Mouse (Mus musculus) limb, embryonic 15.5 days (tissue): ENCODE results near the gene Ascc2. TPM values are rescaled to one million over a fixed set of nuclear protein-coding genes. Genes with fewer than 3 reads are reported as not detected.

Experiments used
- ATAC-seq: fragments of 200-750 bp; cut with Nextera tagmentation; 2 replicates; pipeline ENCODE4 v1.8.0; 2017; ENCODE audit warnings: low read depth, moderate TSS enrichment; ENCODE audit not compliant: insufficient number of reproducible peaks, low FRiP score, low TSS enrichment
- H3K27ac ChIP-seq: fragments of 300-500 bp; sonication (generic); 2 replicates; pipeline ENCODE4 v1.5.1; 2015; ENCODE audit warnings: moderate library complexity, mild to moderate bottlenecking, inconsistent platforms
- H3K27me3 ChIP-seq: fragments of 300-500 bp; sonication (generic); 2 replicates; pipeline ENCODE4 v1.6.1; 2015; ENCODE audit warnings: inconsistent platforms
- H3K36me3 ChIP-seq: fragments of 300-500 bp; sonication (generic); 2 replicates; pipeline ENCODE4 v1.6.1; 2015; ENCODE audit warnings: inconsistent platforms
- H3K4me1 ChIP-seq: fragments of 300-500 bp; sonication (generic); 2 replicates; pipeline ENCODE4 v1.6.1; 2015; ENCODE audit warnings: inconsistent platforms
- H3K4me2 ChIP-seq: fragments of 300-500 bp; sonication (generic); 2 replicates; pipeline ENCODE4 v1.6.1; 2015; ENCODE audit warnings: mild to moderate bottlenecking, inconsistent platforms
- H3K4me3 ChIP-seq: fragments of 300-500 bp; sonication (generic); 2 replicates; pipeline ENCODE4 v1.5.1; 2015; ENCODE audit warnings: mild to moderate bottlenecking, inconsistent platforms
- H3K9ac ChIP-seq: fragments of 300-500 bp; sonication (generic); 2 replicates; pipeline ENCODE4 v1.6.1; 2015; ENCODE audit warnings: inconsistent platforms
- H3K9me3 ChIP-seq: fragments of 300-500 bp; sonication (generic); 2 replicates; pipeline ENCODE4 v1.6.1; 2016; ENCODE audit warnings: inconsistent platforms
- WGBS: fragments of 180-500 bp; shearing (Covaris S2); methylation state at CpG from one replicate; pipeline ENCODE4 v1.1.7; 2015; 5-methylcytosine and 5-hydroxymethylcytosine counted together
- polyA plus RNA-seq: library from polyadenylated mRNA; unstranded; fragments of >200 nt; fragmentation: Nextera tagmentation; extraction: Ambion mirVana; gene quantifications from 2 replicates; pipeline ENCODE4 v1.2.1, GENCODE M21; 2015

Ascc2 gene
- polyA plus RNA-seq, 1 experiment from 2014 or later = 32.2 TPM

GRCm38 (mm10) chr11:4606541-4606940, 31.0 kb upstream of the Ascc2 start:
- Histone ChIP-seq H3K4me3 (no peak overlapping the region), H3K4me2 (no peak overlapping the region), H3K27ac (no peak overlapping the region), H3K4me1 (peaks cover 11% of the 10 kb centered on the region), H3K36me3 (no peaks in the 10 kb centered on the region), H3K9me3 (no peaks in the 10 kb centered on the region), H3K27me3 (no peaks in the 10 kb centered on the region), H3K9ac (no peak overlapping the region)
- 52% methylated on average over 1 of the region's 1 CpGs for WGBS
- no peak for ATAC-seq

- Histone ChIP-seq H3K27me3 (no peaks in the 10 kb centered on the region), H3K36me3 (no peaks in the 10 kb centered on the region), H3K4me2 (no peak overlapping the region), H3K4me3 (no peak overlapping the region), H3K9ac (no peak overlapping the region), H3K27ac (no peak overlapping the region), H3K9me3 (no peaks in the 10 kb centered on the region), H3K4me1 (peaks cover 4% of the 10 kb centered on the region; the same call in 1 of the 2 replicates)
- no peak for ATAC-seq
- 56% methylated on average over 2 of the region's 2 CpGs for WGBS
Observed at GRCm38 (mm10) chr11:4611904-4612303, 25.6 kb upstream of the Ascc2 start.

DNA sequence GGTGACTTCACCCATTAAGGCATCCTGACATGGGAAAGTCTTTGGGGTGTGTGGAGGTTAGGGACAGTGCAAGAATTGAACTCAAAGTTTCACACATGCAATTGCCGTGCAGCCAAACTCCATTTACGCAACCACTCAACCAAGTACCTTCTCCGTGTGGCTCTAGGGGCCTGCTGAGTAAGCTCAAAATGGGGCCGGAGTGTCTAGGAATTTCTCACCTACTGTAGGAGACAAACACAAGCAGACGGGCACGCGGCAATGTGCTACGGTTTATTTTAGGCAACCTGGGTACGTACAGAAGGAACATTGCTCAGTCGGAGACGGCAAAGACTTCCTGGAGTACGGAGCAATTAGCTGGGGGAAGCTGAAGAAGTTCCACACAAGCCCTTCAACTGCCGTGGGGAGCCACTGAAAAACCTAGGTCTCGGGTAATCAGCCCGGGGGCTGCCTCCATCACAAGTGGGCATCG, 17.5 kb upstream of the Ascc2 start, which contains the start of gene Gm11032:
Gm11032 (plus strand) TSS at position 51 of the 469 bp plus-strand sequence.
- Histone ChIP-seq H3K4me2 (no peak within 1 kb of the TSS), H3K36me3 (no peaks in the 10 kb centered on the region)
- 71% methylated on average over 16 of the region's 16 CpGs for WGBS

DNA sequence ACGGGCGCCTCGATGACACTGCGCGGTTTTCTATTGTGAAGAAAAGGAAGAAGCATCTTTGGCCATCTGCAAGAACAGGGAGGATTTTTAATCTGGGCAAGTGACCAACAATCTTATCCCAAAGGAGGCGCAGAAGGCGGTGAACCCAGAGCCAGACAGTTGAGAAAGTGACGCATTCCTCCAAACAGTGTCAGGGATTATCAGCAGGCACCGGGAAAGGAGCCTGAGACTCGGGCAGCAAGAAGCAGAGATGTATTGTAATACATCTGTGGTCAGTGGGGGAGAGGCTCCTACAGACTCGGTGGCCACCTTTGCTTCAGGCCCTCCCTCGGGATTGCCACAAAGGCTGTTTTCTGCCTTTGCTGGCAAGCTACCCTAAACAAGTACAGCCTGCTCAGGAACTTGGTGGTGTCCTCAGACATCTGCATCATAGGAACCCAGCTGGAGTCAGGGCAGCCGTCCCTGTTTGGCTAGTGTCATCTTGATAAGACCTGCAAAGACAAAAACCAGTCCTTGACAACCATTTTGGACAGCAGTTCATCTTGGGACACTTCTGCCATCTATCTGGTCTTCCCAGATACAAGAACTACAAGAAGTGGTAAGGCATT, 16.9 kb upstream of the Ascc2 start:
- no peak overlapping the region for H3K27ac ChIP-seq
- no peak overlapping the region for H3K4me3 ChIP-seq
- H3K9me3 ChIP-seq = no peaks in the 10 kb centered on the region
- H3K4me2 ChIP-seq = no peak overlapping the region
- no peak overlapping the region for H3K9ac ChIP-seq
- WGBS = 57% methylated on average over 13 of the region's 13 CpGs
- no peaks in the 10 kb centered on the region for H3K36me3 ChIP-seq
- no peaks in the 10 kb centered on the region for H3K4me1 ChIP-seq
- no peaks in the 10 kb centered on the region for H3K27me3 ChIP-seq
- no peak for ATAC-seq

More for the DNA sequence above, 17.5 kb upstream of the Ascc2 start, which contains the start of gene Gm11032:
- Histone ChIP-seq H3K9me3 (no peaks in the 10 kb centered on the region), H3K27me3 (no peaks in the 10 kb centered on the region), H3K27ac (no peak within 1 kb of the TSS), H3K4me1 (no peaks in the 10 kb centered on the region), H3K4me3 (no peak within 1 kb of the TSS), H3K9ac (no peak within 1 kb of the TSS)
- ATAC-seq = no peak

DNA sequence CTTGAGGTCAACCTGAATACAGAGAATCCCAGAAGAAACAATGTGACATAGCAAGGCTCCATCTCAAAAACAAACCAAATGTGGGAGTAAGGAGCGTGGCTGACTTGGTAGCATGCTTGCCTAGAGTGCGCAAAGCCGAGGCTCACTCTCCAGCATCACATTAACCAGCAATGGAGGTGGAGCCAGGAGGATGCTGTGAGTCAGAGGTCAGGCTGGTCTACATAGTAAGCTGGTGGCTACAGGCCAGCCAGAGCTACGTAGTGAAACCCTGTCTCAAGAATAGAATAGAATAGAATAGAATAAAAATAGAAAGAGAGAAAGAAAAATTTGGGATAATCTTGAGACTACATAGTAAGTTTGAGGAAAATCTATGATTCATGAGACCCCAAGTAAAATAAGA, 15.7 kb upstream of the Ascc2 start:
- Histone ChIP-seq H3K4me3 (no peak overlapping the region), H3K4me1 (no peaks in the 10 kb centered on the region), H3K9me3 (no peaks in the 10 kb centered on the region), H3K36me3 (no peaks in the 10 kb centered on the region), H3K9ac (no peak overlapping the region), H3K27me3 (no peaks in the 10 kb centered on the region), H3K4me2 (no peak overlapping the region), H3K27ac (no peak overlapping the region)
- WGBS = 76% methylated on average over 4 of the region's 4 CpGs
- ATAC-seq = no peak

GRCm38 (mm10) chr11:4622442-4622986, 15.0 kb upstream of the Ascc2 start:
- Histone ChIP-seq H3K9ac (no peak overlapping the region), H3K4me1 (no peaks in the 10 kb centered on the region), H3K9me3 (no peaks in the 10 kb centered on the region), H3K4me3 (no peak overlapping the region), H3K27me3 (no peaks in the 10 kb centered on the region), H3K27ac (no peak overlapping the region), H3K36me3 (no peaks in the 10 kb centered on the region), H3K4me2 (no peak overlapping the region)
- 75% methylated on average over 7 of the region's 7 CpGs for WGBS
- ATAC-seq = no peak

DNA sequence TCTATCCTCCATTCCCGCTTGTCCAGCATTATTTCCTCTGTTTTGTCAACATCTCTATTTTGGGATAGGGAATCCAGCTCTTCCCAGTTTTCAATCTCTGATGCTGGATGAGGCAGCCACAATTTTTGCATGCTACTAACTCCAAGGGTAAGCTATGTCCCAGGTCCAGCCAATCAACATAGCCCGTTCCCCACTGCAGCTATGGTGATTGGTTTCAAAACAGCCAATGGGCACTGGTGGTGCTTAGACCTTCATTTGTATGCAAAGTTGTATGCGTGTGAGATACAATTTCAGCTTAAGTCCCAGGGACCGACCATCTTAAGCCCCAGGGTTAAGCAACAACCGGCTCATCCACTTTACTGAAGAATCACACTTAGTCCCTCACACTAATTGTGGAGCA, 14.6 kb upstream of the Ascc2 start:
- 53% methylated on average over 5 of the region's 5 CpGs for WGBS
- no peaks in the 10 kb centered on the region for H3K36me3 ChIP-seq
- H3K27ac ChIP-seq = no peak overlapping the region
- ATAC-seq = no peak
- no peak overlapping the region for H3K4me2 ChIP-seq
- H3K4me3 ChIP-seq = no peak overlapping the region
- H3K4me1 ChIP-seq = no peaks in the 10 kb centered on the region
- no peak overlapping the region for H3K9ac ChIP-seq
- H3K27me3 ChIP-seq = no peaks in the 10 kb centered on the region
- no peaks in the 10 kb centered on the region for H3K9me3 ChIP-seq

DNA sequence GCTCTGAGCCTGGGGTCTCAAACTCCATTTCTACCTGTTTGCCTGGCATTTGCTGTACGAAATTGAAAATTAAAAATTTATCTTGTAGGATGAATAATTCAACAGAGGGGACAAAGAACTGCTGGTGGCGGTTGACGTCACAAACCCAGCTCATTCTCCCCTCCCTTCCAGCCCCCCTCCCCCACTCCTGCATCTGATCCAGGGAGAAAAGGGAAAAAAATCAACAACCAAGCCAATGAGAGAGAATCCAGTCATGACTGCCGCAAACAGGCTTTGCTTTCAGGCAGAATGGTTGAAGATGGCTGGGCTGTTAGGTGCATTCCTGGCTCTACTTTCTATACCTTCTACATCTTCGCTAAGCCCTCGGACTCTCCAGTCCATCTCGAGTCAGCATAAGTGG, 11.6 kb upstream of the Ascc2 start:
- no peak for ATAC-seq
- H3K4me1 ChIP-seq = no peaks in the 10 kb centered on the region; the same call in 1 of the 2 replicates
- WGBS = 78% methylated on average over 7 of the region's 7 CpGs
- no peaks in the 10 kb centered on the region for H3K36me3 ChIP-seq
- H3K9me3 ChIP-seq = no peaks in the 10 kb centered on the region
- no peak overlapping the region for H3K9ac ChIP-seq
- no peak overlapping the region for H3K4me2 ChIP-seq
- no peak overlapping the region for H3K27ac ChIP-seq
- H3K4me3 ChIP-seq = no peak overlapping the region
- no peaks in the 10 kb centered on the region for H3K27me3 ChIP-seq

GRCm38 (mm10) chr11:4627636-4628035, 9.9 kb upstream of the Ascc2 start:
- no peaks in the 10 kb centered on the region; the same call in 1 of the 2 replicates for H3K4me1 ChIP-seq
- ATAC-seq = no peak
- H3K9me3 ChIP-seq = no peaks in the 10 kb centered on the region
- WGBS = 60% methylated on average over 7 of the region's 7 CpGs
- H3K36me3 ChIP-seq = no peaks in the 10 kb centered on the region
- H3K9ac ChIP-seq = no peak overlapping the region
- no peak overlapping the region for H3K27ac ChIP-seq
- H3K4me2 ChIP-seq = no peak overlapping the region
- no peak overlapping the region for H3K4me3 ChIP-seq
- no peaks in the 10 kb centered on the region for H3K27me3 ChIP-seq

DNA sequence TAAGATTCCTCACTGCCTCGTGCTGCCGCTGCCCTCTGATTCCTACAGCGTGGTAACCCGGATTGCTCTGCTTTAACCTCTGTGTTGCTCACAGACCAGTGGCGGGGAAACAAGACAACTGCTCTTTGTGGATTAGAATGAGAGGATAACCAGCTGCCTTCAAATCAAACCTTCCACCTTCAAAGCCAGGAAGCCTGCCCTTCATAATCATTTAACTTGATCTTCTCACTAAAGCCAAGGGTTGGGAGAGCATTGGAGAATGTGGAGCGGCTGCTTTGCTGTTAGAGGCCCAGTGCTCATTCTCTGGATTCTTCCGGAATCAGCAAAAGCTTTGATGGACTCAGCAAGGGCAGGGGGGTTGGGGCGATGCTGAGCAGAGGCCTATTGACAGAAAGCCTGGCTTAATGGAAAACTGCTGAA, 7.7 kb upstream of the Ascc2 start:
- no peak overlapping the region for H3K4me2 ChIP-seq
- no peak for ATAC-seq
- no peak overlapping the region for H3K9ac ChIP-seq
- no peaks in the 10 kb centered on the region; the same call in 1 of the 2 replicates for H3K4me1 ChIP-seq
- WGBS = 24% methylated on average over 8 of the region's 8 CpGs
- no peaks in the 10 kb centered on the region for H3K27me3 ChIP-seq
- no peaks in the 10 kb centered on the region for H3K9me3 ChIP-seq
- H3K27ac ChIP-seq = no peak overlapping the region
- no peaks in the 10 kb centered on the region for H3K36me3 ChIP-seq
- no peak overlapping the region for H3K4me3 ChIP-seq

DNA sequence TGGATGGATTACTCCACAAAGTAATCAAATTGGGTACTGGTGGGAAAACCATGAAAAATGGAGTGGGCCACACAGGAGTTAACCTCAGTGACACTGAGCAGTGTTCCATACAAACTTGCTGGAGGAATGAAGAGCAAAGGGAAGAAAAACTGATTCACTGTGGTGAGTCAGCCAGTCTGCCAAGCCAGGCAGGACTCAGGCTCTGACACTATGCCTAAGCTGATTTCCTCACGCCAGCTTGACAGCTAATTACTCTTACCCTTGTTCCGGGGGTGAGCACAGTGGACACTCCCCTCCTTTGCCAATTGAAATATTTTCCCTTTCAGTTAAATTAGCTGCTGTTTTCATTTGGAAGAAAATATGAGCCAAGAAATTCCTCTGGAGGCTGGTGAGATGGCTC, 4.1 kb upstream of the Ascc2 start:
- Histone ChIP-seq H3K27ac (no peak overlapping the region), H3K36me3 (no peaks in the 10 kb centered on the region), H3K4me1 (peaks cover 10% of the 10 kb centered on the region), H3K27me3 (no peaks in the 10 kb centered on the region), H3K4me2 (no peak overlapping the region), H3K9me3 (no peaks in the 10 kb centered on the region), H3K9ac (no peak overlapping the region), H3K4me3 (no peak overlapping the region)
- ATAC-seq = no peak
- WGBS = 34% methylated on average over 2 of the region's 2 CpGs

DNA sequence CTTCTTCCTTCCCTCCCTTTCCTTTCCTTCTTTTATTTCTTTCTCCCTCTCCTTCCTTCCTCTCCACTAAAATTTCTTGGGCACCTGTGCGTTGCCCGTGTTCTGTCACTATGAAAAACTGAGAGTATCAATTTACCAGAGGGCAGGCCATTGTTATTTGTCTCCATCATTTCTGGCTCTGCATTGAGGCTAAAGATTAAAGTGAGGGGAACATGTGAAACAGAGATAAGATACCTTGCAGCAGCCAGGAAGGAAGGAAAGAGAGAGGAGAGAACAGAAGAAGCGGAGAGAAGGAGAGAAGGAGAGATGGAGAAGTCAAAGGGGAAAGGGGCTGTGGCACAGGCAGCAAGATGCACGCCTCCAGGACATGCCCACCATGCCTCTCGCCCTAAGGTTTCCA, 3.2 kb upstream of the Ascc2 start:
- Histone ChIP-seq H3K4me3 (no peak overlapping the region), H3K4me2 (no peak overlapping the region), H3K36me3 (no peaks in the 10 kb centered on the region), H3K4me1 (peaks cover 14% of the 10 kb centered on the region), H3K9ac (no peak overlapping the region), H3K9me3 (no peaks in the 10 kb centered on the region), H3K27me3 (no peaks in the 10 kb centered on the region), H3K27ac (no peak overlapping the region)
- WGBS = 66% methylated on average over 5 of the region's 5 CpGs
- no peak for ATAC-seq
